Mouse (Mus musculus) ovary, postnatal 14 days (tissue): ENCODE measurements at regions not wholly inside any gene's neighbourhood (a gene's known extent, or its start where the extent isn't known, plus 50 kb on each side); places are given as distances from the start of the nearest gene placed in this dataset.
"Not testable (repeated sequence)": the region's sequence is repeated elsewhere in the genome, so short reads cannot be mapped to it uniquely, and the experiment has no call there.

Experiments used
- DNase-seq: peaks from one replicate; pipeline ENCODE4 v3.0.0; 2022; ENCODE audit warnings: low spot score

DNA sequence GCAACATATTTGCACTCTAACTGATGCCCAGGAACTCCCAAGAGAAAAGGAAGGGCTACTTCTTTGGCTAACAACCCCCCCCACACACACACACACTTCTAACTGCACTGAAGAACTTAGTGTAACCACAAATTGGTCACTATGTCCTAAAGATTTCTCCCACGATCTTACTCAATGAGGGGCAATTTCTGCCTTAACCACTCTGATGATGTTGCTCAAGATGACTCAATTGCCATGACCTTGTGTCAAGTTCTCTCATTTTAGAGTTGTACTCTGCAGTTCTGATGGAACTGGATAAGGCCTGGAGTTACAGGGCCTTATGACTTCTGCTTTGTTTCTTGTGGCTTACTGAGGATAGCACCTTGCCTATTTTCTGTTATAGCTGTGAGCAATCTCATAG lies 81.7 kb downstream of the Sem1 start:
- DNase-seq: no peak

- DNase-seq: no peak
Observed at GRCm38 (mm10) chr6:6496336-6496735, 82.1 kb downstream of the Sem1 start.

DNA sequence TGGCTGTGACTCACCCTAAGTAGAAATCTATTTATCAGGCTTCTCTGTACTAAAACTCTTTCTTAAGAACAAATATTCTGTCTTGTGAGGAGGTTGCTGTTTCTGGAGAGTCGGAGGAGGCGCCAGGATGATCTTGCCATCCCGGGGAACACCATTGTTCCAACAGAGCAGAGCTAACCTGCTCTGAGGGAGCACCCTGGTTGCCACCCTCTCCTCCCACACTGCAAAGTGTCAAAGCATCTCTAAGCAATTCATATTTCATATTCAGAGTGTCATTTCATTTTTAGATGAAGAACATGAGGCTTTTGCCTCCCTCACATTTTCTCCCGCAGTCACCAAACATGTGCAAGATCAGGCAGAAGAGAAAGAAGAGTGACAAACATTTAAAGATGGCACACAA lies 90.3 kb downstream of the Sem1 start:
- no peak for DNase-seq

DNA sequence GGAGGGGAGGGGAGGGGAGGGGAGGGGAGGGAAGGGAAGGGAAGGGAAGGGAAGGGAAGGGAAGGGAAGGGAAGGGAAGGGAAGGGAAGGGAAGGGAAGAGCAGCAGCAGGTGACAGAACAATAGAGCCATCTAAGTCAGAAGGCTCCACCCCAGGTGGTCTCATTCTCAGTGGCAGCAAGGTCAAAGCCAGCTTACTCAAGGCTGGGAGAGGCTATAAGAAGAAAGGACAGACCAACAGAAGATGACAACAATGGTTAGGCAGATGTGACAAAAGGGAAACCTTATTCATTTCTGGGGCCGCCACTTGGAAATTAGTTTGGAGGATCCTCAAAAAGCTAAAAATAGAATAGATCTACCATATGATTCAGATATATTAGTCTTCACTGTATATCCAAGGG lies 96.9 kb downstream of the Sem1 start:
- not testable (repeated sequence) for DNase-seq

- DNase-seq: no peak
Observed at GRCm38 (mm10) chr6:6470397-6470796, 108.1 kb downstream of the Sem1 start.

DNA sequence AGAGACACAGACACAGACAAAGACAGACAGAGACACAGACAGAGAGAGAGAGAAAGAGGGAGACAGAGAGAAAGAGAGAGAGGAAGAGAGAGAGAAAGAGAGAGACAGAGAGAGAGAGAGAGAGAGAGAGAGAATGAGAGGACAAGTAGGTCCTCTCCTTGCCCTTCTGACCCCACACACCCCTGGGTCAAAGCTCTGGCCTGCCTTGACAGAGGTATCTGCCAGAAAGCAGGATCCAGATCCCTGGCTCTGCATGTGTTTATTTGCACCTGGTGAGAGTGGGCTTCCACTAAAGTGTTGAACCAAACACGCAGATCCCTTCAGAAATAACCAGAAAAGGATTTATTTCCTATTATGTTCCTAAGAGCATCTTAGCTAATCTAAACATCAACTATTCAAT lies 110.9 kb downstream of the Sem1 start:
- no peak for DNase-seq

DNA sequence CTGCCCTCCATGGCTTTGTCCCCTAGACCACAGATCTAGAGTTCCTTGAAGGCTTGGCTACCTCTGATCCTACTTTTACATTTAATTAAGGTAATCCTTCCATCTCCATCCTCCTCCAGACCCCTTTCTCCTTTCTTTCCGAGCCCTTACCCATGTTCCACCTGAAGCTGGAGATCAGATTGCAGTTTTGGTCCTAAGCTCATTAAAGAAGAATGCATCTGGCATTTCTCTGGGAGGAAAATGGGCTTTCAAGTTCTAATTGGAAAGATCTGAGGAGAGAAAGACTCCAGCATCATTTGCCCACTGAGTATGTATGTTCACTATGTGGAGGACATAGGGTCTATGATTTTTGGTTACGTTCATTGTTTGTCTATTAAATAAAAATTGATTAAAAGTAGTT lies 112.2 kb downstream of the Sem1 start:
- DNase-seq: no peak

- DNase-seq: no peak
Observed at GRCm38 (mm10) chr6:6463807-6464470, 114.5 kb downstream of the Sem1 start.

GRCm38 (mm10) chr6:6459918-6460239 lies 118.6 kb downstream of the Sem1 start:
- no peak for DNase-seq

DNA sequence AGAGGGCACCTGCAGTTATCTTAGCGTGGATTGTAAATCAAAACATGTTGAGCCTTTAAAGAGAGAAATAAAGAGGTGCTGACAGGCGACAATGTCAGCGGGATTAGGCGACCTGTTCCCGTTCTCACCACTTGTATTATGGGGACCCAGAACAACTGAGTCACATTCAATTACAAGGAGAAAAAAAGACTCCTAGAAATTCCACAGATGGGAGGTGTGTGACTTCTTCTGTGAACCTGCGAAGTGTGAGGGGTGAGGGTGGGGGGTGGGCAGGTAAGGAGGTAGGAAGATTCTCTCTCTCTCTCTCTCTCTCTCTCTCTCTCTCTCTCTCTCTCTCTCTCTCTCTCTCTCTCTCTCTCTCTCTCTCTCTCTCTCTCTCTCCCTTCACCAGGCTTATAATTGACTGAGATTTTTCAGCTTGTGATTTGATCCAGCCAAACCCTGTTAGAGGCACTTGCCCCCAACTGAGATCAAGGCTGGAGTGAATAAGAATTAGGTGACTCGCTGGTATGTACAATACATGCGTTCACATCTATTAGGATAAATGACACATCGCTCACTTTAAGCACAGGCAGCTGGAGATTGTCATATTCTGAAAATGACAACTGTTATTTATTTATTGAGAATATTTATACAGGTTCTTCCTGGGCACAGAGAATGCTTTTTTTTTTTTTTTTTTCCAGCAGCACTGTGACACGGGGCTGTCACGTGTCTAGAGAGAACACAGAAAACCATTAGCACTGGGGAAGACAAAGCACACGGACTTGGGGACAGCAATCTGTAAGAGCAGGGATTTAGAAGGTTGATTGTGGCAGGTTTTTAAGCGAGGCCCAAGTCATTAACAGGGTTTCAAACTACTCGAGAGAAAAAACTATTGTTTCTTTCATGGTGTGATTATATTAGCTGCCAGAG lies 119.2 kb downstream of the Sem1 start:
- DNase-seq: no peak

DNA sequence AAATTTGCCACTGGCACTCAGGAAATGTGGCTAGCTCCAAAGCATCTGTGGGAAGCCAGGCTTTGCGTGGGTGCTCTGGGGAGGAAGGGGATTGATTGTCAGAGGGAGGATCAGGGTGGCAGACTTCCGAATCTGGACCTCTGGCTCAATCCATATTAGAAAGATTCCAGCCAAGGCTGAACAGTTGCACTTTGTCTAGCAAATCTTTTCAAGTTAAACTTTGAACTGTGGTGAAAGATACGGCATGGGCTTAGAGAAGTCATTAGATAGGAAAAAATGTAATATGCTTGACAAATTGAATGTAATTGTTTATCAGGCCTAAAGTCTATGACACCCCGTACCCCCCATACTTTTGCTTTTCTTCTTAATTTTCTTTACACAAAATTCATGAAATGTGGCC lies 120.7 kb downstream of the Sem1 start:
- DNase-seq: no peak

GRCm38 (mm10) chr6:6457001-6457400 lies 121.5 kb downstream of the Sem1 start:
- DNase-seq: no peak

DNA sequence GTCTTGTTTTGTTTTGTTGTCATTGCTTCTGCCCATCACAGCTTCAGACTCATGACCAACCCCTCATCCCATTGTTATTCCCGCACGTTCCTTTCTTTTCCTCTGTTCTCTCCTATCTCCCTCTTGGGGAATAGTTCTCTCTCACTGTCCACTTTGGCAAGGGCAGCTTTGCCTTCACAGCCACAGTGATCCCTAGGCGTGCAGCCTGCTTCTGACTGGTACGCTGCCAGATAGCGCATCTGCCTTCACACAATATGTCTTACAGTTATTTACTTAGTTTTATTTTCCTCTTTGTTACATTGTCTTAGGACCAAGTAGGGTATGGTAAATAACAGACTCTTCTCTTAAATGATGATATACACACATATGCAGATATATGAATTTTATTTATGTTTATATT lies 122.9 kb downstream of the Sem1 start:
- DNase-seq: no peak

DNA sequence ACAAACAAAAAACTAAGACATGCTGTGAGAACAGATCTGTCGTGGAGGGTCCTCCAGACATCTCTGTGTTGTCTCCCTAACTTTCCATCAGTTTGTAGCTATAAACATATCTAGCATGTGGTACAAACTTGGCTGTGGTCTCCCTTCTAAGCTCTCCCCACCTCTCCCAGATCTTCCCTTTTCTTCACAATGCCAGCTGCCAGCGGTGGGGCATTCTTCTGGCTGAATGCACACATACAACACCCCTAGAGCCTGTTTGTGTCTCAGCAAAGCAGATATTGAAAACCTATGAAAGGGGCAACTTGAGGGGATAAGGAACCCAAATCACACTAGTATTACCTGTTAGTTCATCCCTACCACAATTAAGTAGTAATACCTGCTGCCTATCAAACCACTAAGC lies 124.1 kb downstream of the Sem1 start:
- no peak for DNase-seq

- DNase-seq: no peak
Observed at GRCm38 (mm10) chr6:6434855-6435254, 143.6 kb downstream of the Sem1 start.

DNA sequence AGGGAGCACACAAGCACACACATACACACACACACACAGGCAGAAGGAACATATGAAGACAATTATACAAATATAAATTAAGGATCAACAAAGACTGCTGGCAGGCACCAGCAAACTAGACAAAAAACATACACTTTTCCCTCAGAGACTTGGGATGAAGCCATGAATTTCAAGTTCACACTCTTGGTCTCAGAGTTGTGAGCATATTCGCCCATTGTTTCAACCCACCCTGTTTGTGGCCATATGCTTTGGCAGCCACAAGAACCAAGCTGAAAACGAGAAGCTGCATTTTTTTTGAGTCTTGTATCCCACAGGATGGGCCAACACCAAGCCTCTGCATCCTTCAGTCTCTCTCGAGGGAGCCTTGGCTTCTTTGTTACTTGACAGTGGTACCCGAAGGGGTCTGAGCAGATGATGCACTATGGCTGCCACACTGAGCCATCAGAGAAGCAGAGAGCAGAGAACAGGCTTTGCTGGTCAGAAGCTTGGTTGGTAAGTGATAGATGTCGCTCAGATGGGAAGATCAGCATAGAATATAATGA lies 144.1 kb downstream of the Sem1 start:
- no peak for DNase-seq

DNA sequence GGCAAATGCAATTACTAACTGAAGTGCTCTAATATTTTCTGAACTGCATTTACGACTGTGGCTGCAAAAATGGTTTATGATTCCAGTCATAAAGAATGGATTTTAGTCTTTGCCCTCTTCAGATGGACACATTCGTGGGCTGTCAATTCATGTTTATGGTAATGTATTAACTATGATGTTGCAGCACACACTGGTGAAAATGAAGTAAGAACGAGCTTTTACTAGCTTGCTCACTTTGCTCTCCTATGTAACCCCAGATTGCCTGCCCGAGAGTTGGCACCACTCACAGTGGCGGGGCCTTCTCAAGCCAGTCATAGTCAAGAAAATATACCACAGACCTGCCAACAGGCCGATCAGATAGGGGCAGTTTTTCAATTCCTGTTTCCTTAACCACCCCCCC lies 145.3 kb downstream of the Sem1 start:
- DNase-seq: no peak

- no peak for DNase-seq
Observed at GRCm38 (mm10) chr6:6414654-6415610, 163.5 kb downstream of the Sem1 start.

DNA sequence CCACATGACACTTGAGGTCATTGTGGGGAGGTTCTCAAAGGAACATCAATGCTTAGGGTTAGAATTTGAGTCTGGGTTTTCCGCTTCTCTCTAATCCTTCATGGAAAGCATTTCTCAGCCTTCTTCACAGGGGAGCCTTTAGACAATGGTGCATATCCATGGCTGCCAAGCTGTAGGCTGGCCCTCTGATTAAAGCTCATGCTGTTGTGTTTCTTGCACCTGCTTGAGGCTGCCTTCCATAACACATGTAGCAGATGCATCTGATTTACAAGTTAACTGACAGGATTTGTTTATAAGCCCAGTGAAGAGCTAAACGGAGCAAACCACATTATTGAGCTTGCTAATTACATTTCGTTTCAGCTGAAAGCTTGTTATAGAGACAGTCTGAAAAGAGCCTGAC lies 180.5 kb downstream of the Sem1 start:
- DNase-seq: no peak

- no peak for DNase-seq
Observed at GRCm38 (mm10) chr6:6389454-6390445, 172.8 kb upstream of the Slc25a13 start.

DNA sequence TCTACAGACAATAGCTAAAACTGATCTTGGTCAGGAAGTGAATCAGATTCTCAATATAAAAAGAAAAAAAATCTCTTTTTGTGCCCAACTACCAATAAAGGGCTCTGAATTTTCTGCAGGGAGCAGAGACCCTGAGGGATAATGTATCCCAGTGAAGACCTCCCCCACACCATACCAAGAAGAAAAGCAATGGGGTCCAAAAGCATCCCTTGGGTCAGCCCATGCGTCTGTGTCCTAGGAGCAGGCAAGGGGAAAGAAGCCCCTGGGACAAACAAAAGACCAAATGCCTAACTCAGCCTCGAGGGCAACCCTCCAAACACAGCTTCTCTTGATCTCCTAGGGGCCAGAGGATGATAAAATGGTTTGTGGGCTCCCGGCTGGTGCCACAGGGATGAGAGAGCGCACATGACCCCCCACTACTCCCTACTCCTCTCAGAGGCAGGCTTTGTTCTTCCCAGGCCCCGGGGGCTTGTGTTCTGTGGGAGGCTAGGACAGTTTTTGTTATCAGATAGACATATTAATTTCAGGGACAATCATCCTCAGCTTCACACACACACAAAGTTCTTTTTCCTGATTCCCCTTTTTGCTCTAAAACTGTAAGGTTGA lies 172.0 kb upstream of the Slc25a13 start:
- no peak for DNase-seq
